Mouse (Mus musculus): ENCODE measurements around the gene Adgb. TPM values are rescaled to one million over a fixed set of nuclear protein-coding genes. Genes with fewer than 3 reads are reported as not detected.

The Adgb gene
- polyA plus RNA-seq, 2 experiments = 0.12 to 0.47 TPM

GRCm38 (mm10) chr10:10352184-10352583, 119.9 kb downstream of the Adgb start:
- Histone ChIP-seq H3K36me3 (ENCODE audit: control insufficient read depth, insufficient read depth, low read length) (no peaks in the 10 kb centered on the region), H3K27ac (replicated peaks; ENCODE audit: low read depth, low read length) (no peak overlapping the region), H3K4me2 (replicated peaks; ENCODE audit: low read depth, low read length, severe bottlenecking) (no peak overlapping the region), H3K9me3 (ENCODE audit: control insufficient read depth, low read length) (no peaks in the 10 kb centered on the region), H3K27me3 (ENCODE audit: control insufficient read depth, insufficient read depth, low read length) (no peaks in the 10 kb centered on the region), H3K9ac (ENCODE audit: low read depth, low read length, severe bottlenecking) (no peak overlapping the region), H3K4me3 (replicated peaks; ENCODE audit: low read length) (no peak overlapping the region), H3K4me1 (ENCODE audit: control insufficient read depth, insufficient read depth, low read length) (no peaks in the 10 kb centered on the region)
- 86% methylated on average over 3 of the region's 3 CpGs for WGBS
- no peak for TF ChIP-seq POLR2A (IDR thresholded peaks at IDR 0.05; ENCODE audit: borderline replicate concordance, extremely low read depth, insufficient read depth, insufficient read length)
- DNase-seq (ENCODE audit: low spot score) (no peak), ATAC-seq (ENCODE audit: low FRiP score, low read depth) (no peak)

GRCm38 (mm10) chr10:10350550-10350949, 121.6 kb downstream of the Adgb start:
- TF ChIP-seq POLR2A (IDR thresholded peaks at IDR 0.05; ENCODE audit: borderline replicate concordance, extremely low read depth, insufficient read depth, insufficient read length) = no peak
- 85% methylated on average over 3 of the region's 3 CpGs for WGBS
- Histone ChIP-seq H3K27me3 (ENCODE audit: control insufficient read depth, insufficient read depth, low read length) (no peaks in the 10 kb centered on the region), H3K4me1 (ENCODE audit: control insufficient read depth, insufficient read depth, low read length) (no peaks in the 10 kb centered on the region), H3K9ac (ENCODE audit: low read depth, low read length, severe bottlenecking) (no peak overlapping the region), H3K4me2 (replicated peaks; ENCODE audit: low read depth, low read length, severe bottlenecking) (no peak overlapping the region), H3K9me3 (ENCODE audit: control insufficient read depth, low read length) (no peaks in the 10 kb centered on the region), H3K4me3 (replicated peaks; ENCODE audit: low read length) (no peak overlapping the region), H3K36me3 (ENCODE audit: control insufficient read depth, insufficient read depth, low read length) (no peaks in the 10 kb centered on the region), H3K27ac (replicated peaks; ENCODE audit: low read depth, low read length) (no peak overlapping the region)
- DNase-seq (ENCODE audit: low spot score) (no peak), ATAC-seq (ENCODE audit: low FRiP score, low read depth) (no peak)

GRCm38 (mm10) chr10:10343930-10344329, 128.2 kb downstream of the Adgb start:
- Histone ChIP-seq H3K9me3 (ENCODE audit: control insufficient read depth, low read length) (no peaks in the 10 kb centered on the region), H3K36me3 (ENCODE audit: control insufficient read depth, insufficient read depth, low read length) (no peaks in the 10 kb centered on the region), H3K4me2 (replicated peaks; ENCODE audit: low read depth, low read length, severe bottlenecking) (no peak overlapping the region), H3K4me3 (replicated peaks; ENCODE audit: low read length) (no peak overlapping the region), H3K27ac (replicated peaks; ENCODE audit: low read depth, low read length) (no peak overlapping the region), H3K27me3 (ENCODE audit: control insufficient read depth, insufficient read depth, low read length) (no peaks in the 10 kb centered on the region), H3K9ac (ENCODE audit: low read depth, low read length, severe bottlenecking) (no peak overlapping the region), H3K4me1 (ENCODE audit: control insufficient read depth, insufficient read depth, low read length) (no peaks in the 10 kb centered on the region)
- TF ChIP-seq POLR2A (IDR thresholded peaks at IDR 0.05; ENCODE audit: borderline replicate concordance, extremely low read depth, insufficient read depth, insufficient read length) = no peak
- 83% methylated on average over 3 of the region's 3 CpGs for WGBS
- no peak for DNase-seq (ENCODE audit: low spot score)
- no peak for ATAC-seq (ENCODE audit: low FRiP score, low read depth)

- Histone ChIP-seq H3K27me3 (ENCODE audit: control insufficient read depth, insufficient read depth, low read length) (no peaks in the 10 kb centered on the region), H3K9ac (ENCODE audit: low read depth, low read length, severe bottlenecking) (no peak overlapping the region), H3K36me3 (ENCODE audit: control insufficient read depth, insufficient read depth, low read length) (no peaks in the 10 kb centered on the region), H3K4me3 (replicated peaks; ENCODE audit: low read length) (no peak overlapping the region), H3K4me1 (ENCODE audit: control insufficient read depth, insufficient read depth, low read length) (no peaks in the 10 kb centered on the region), H3K4me2 (replicated peaks; ENCODE audit: low read depth, low read length, severe bottlenecking) (no peak overlapping the region), H3K9me3 (ENCODE audit: control insufficient read depth, low read length) (no peaks in the 10 kb centered on the region), H3K27ac (replicated peaks; ENCODE audit: low read depth, low read length) (no peak overlapping the region)
- no peak for TF ChIP-seq POLR2A (IDR thresholded peaks at IDR 0.05; ENCODE audit: borderline replicate concordance, extremely low read depth, insufficient read depth, insufficient read length)
- 79% methylated on average over 2 of the region's 2 CpGs for WGBS
- no peak for ATAC-seq (ENCODE audit: low FRiP score, low read depth)
- no peak for DNase-seq (ENCODE audit: low spot score)
Observed at GRCm38 (mm10) chr10:10325560-10325959, 146.6 kb downstream of the Adgb start.

- 81% methylated on average over 11 of the region's 11 CpGs for WGBS
- Histone ChIP-seq H3K4me1 (ENCODE audit: control insufficient read depth, insufficient read depth, low read length) (no peaks in the 10 kb centered on the region), H3K9ac (ENCODE audit: low read depth, low read length, severe bottlenecking) (no peak overlapping the region), H3K36me3 (ENCODE audit: control insufficient read depth, insufficient read depth, low read length) (no peaks in the 10 kb centered on the region), H3K4me3 (replicated peaks; ENCODE audit: low read length) (no peak overlapping the region), H3K27me3 (ENCODE audit: control insufficient read depth, insufficient read depth, low read length) (no peaks in the 10 kb centered on the region), H3K9me3 (ENCODE audit: control insufficient read depth, low read length) (no peaks in the 10 kb centered on the region), H3K4me2 (replicated peaks; ENCODE audit: low read depth, low read length, severe bottlenecking) (no peak overlapping the region), H3K27ac (replicated peaks; ENCODE audit: low read depth, low read length) (no peak overlapping the region)
- no peak for TF ChIP-seq POLR2A (IDR thresholded peaks at IDR 0.05; ENCODE audit: borderline replicate concordance, extremely low read depth, insufficient read depth, insufficient read length)
- ATAC-seq (ENCODE audit: low FRiP score, low read depth) (no peak), DNase-seq (ENCODE audit: low spot score) (no peak)
Observed at GRCm38 (mm10) chr10:10322961-10323360, 149.2 kb downstream of the Adgb start.
